ENCODE assay signal across 8 mouse cellular contexts in genomic region chr5:105518626-105519095, GRCm38 (mm10). TPM values are rescaled to one million over a fixed set of nuclear protein-coding genes. Genes with fewer than 3 reads are reported as not detected.
DNase-seq lines count a peak whose midpoint lies in the region; ATAC-seq and TF ChIP-seq lines count a peak whose summit lies in the region.

No protein-coding gene starts in this region.

- TF ChIP-seq POLR2A in cerebellum, adult 2 months (IDR thresholded peaks at IDR 0.05; ENCODE audit: borderline replicate concordance, insufficient read depth, low read length), result no peak
- no peak for TF ChIP-seq POLR2A in small intestine, adult 2 months (IDR thresholded peaks at IDR 0.05; ENCODE audit: low read depth, low read length)

- no peaks in the 10 kb centered on the region for H3K36me3 ChIP-seq in neural tube, embryonic 11.5 days (ENCODE audit: control insufficient read depth, insufficient read depth, low read length)
- H3K36me3 ChIP-seq in hindbrain, embryonic 11.5 days (ENCODE audit: control insufficient read depth, insufficient read depth, low read length), result no peaks in the 10 kb centered on the region
- no peaks in the 10 kb centered on the region for H3K36me3 ChIP-seq in liver, embryonic 16.5 days (ENCODE audit: control insufficient read depth, insufficient read depth)
- no peaks in the 10 kb centered on the region for H3K36me3 ChIP-seq in small intestine, adult 2 months (ENCODE audit: control insufficient read depth, insufficient read depth, low read length)

- peak overlapping the region; percentile 85 for H3K9ac ChIP-seq in neural tube, embryonic 11.5 days (ENCODE audit: low read length)
- peak overlapping the region; percentile 88 for H3K9ac ChIP-seq in hindbrain, embryonic 11.5 days (ENCODE audit: low read depth, low read length)
- H3K9ac ChIP-seq in liver, embryonic 16.5 days (ENCODE audit: low read depth, low read length), result peak overlapping the region; percentile 97

- peak overlapping the region; percentile 90 for H3K4me2 ChIP-seq in neural tube, embryonic 11.5 days (ENCODE audit: low read depth)
- peak overlapping the region; percentile 69 for H3K4me2 ChIP-seq in hindbrain, embryonic 11.5 days (replicated peaks; ENCODE audit: low read depth, low read length)
- peak overlapping the region; percentile 98 for H3K4me2 ChIP-seq in liver, embryonic 16.5 days (ENCODE audit: low read depth, low read length)

- H3K9me3 ChIP-seq in neural tube, embryonic 11.5 days (ENCODE audit: control insufficient read depth, low read length), result no peaks in the 10 kb centered on the region
- H3K9me3 ChIP-seq in hindbrain, embryonic 11.5 days (ENCODE audit: control insufficient read depth, low read length), result no peaks in the 10 kb centered on the region
- H3K9me3 ChIP-seq in liver, embryonic 16.5 days (replicated peaks; ENCODE audit: control insufficient read depth, low read length), result no peaks in the 10 kb centered on the region

- no peak for TF ChIP-seq CTCF in cerebellum, adult 2 months (IDR thresholded peaks at IDR 0.05; ENCODE audit: borderline replicate concordance, insufficient read depth, low read depth, low read length)
- no peak for TF ChIP-seq CTCF in small intestine, adult 2 months (IDR thresholded peaks at IDR 0.05; ENCODE audit: extremely low read depth, insufficient read length, insufficient replicate concordance, low read depth, low read length)

- no peak overlapping the region for H3K27ac ChIP-seq in cerebellum, adult 2 months (ENCODE audit: insufficient read depth, low read length)
- H3K27ac ChIP-seq in neural tube, embryonic 11.5 days (ENCODE audit: low read depth, low read length), result peak overlapping the region; percentile 44; the same call in 1 of the 2 replicates
- H3K27ac ChIP-seq in hindbrain, embryonic 11.5 days (ENCODE audit: low read depth, low read length), result peak overlapping the region; percentile 65
- peak overlapping the region; percentile 86 for H3K27ac ChIP-seq in liver, embryonic 16.5 days (ENCODE audit: low read length)
- peak overlapping the region; percentile 31 for H3K27ac ChIP-seq in small intestine, adult 2 months (ENCODE audit: insufficient read depth, low read depth, low read length)

- ATAC-seq in neural tube, embryonic 11.5 days (ENCODE audit: insufficient read depth, low FRiP score, low TSS enrichment), result peak; percentile 49
- peak; percentile 37 for ATAC-seq in hindbrain, embryonic 11.5 days (ENCODE audit: low FRiP score)
- ATAC-seq in liver, embryonic 16.5 days (ENCODE audit: low read depth), result peak; percentile 25

- DNase-seq in cerebellum, adult 2 months, result peak in 1 of 2 experiments; percentile 10
- no peak for DNase-seq in cerebellum, postnatal 25 days
- DNase-seq in neural tube, embryonic 11.5 days (ENCODE audit: low spot score), result peak; percentile 34
- DNase-seq in neural tube, embryonic 10.5 days (ENCODE audit: extremely low spot score, low spot score), result no peak
- no peak for DNase-seq in hindbrain, embryonic 11.5 days (ENCODE audit: low spot score)
- no peak for DNase-seq in gastrocnemius, postnatal 36 days

- WGBS in cerebellum, adult 2 months, result under 1% methylated on average over 16 of the region's 16 CpGs
- WGBS in neural tube, embryonic 11.5 days, result under 1% methylated on average over 16 of the region's 16 CpGs
- WGBS in hindbrain, embryonic 11.5 days, result 1% methylated on average over 16 of the region's 16 CpGs
- WGBS in liver, embryonic 16.5 days (ENCODE audit: insufficient replicate concordance), result under 1% methylated on average over 16 of the region's 16 CpGs
- WGBS in small intestine, adult 2 months, result 1% methylated on average over 16 of the region's 16 CpGs

- peak overlapping the region; percentile 69 for H3K4me3 ChIP-seq in cerebellum, adult 2 months (replicated peaks; ENCODE audit: insufficient read depth, low read depth, low read length)
- H3K4me3 ChIP-seq in neural tube, embryonic 11.5 days (ENCODE audit: low read depth, low read length), result peak overlapping the region; percentile 77
- H3K4me3 ChIP-seq in hindbrain, embryonic 11.5 days (ENCODE audit: low read depth, low read length), result peak overlapping the region; percentile 78
- peak overlapping the region; percentile 88 for H3K4me3 ChIP-seq in liver, embryonic 16.5 days (ENCODE audit: low read depth, low read length)
- H3K4me3 ChIP-seq in small intestine, adult 2 months (ENCODE audit: low read depth, low read length), result peak overlapping the region; percentile 65

- H3K4me1 ChIP-seq in cerebellum, adult 2 months (ENCODE audit: control insufficient read depth, insufficient read depth, low read length), result peaks cover 5% of the 10 kb centered on the region; the same call in 1 of the 2 replicates
- H3K4me1 ChIP-seq in neural tube, embryonic 11.5 days (ENCODE audit: control insufficient read depth, insufficient read depth, low read length), result no peaks in the 10 kb centered on the region
- peaks cover 2% of the 10 kb centered on the region; the same call in 1 of the 2 replicates for H3K4me1 ChIP-seq in hindbrain, embryonic 11.5 days (replicated peaks; ENCODE audit: control insufficient read depth, insufficient read depth, low read length)
- H3K4me1 ChIP-seq in liver, embryonic 16.5 days (ENCODE audit: control insufficient read depth, low read depth, low read length), result peaks cover 35% of the 10 kb centered on the region
- peaks cover 6% of the 10 kb centered on the region for H3K4me1 ChIP-seq in small intestine, adult 2 months (ENCODE audit: control insufficient read depth, insufficient read depth, insufficient read length, low read length)

- intact Hi-C loops in gastrocnemius, postnatal 36 days (cut with DNase I), result loop anchor here (1.0 to 5.0 kb wide), 2 partner anchors 111 to 136 kb away; no protein-coding TSS in a partner anchor

- peaks cover 4% of the 10 kb centered on the region; the same call in 1 of the 2 replicates for H3K27me3 ChIP-seq in cerebellum, adult 2 months (ENCODE audit: control insufficient read depth, insufficient read depth, low read length)
- H3K27me3 ChIP-seq in neural tube, embryonic 11.5 days (ENCODE audit: control insufficient read depth, insufficient read depth, low read length), result no peaks in the 10 kb centered on the region
- H3K27me3 ChIP-seq in hindbrain, embryonic 11.5 days (ENCODE audit: control insufficient read depth, insufficient read depth, low read length), result peaks cover 3% of the 10 kb centered on the region; the same call in 1 of the 2 replicates
- no peaks in the 10 kb centered on the region for H3K27me3 ChIP-seq in liver, embryonic 16.5 days (ENCODE audit: control insufficient read depth, insufficient read depth, low read depth, low read length)
- 0 out of 2 replicates have a peak, but pooled peaks cover 3% of the 10 kb centered on the region for H3K27me3 ChIP-seq in small intestine, adult 2 months (ENCODE audit: control insufficient read depth, insufficient read depth, low read length)

RNA-seq across cellular contexts. Expression of gene Lrrc8c, which starts 0.5 kb away (rescaled TPM):
- polyA plus RNA-seq in cerebellum, adult 2 months (2012; rRNA removed), result 7.4 and 7.9 TPM in 2 replicates
- polyA plus RNA-seq in neural tube, embryonic 11.5 days (2014; fragmentation: Nextera tagmentation; extraction: Ambion mirVana), result 12.2 TPM in 2 replicates
- 13.5 and 15.7 TPM in 2 replicates for polyA plus RNA-seq in hindbrain, embryonic 11.5 days (2014; fragmentation: Nextera tagmentation; extraction: Ambion mirVana)
- polyA plus RNA-seq in liver, embryonic 16.5 days (2015; fragmentation: Nextera tagmentation; extraction: Ambion mirVana), result 14.0 and 16.4 TPM in 2 replicates
- polyA plus RNA-seq in small intestine, adult 2 months (2012; rRNA removed), result 5.1 and 7.6 TPM in 2 replicates
- 10 to 100 TPM in 1 of 2 experiments, 1 to 10 TPM in 1; 8.3 to 11.0 TPM for total RNA-seq in gastrocnemius, postnatal 36 days (2021)
